Mouse (Mus musculus) ovary, postnatal 10 days (tissue): ENCODE results near the gene Col4a6.

ENCODE experiments used
- DNase-seq: peaks from one replicate; pipeline ENCODE4 v3.0.0; 2022; ENCODE audit warnings: low spot score

The Col4a6 gene

DNA sequence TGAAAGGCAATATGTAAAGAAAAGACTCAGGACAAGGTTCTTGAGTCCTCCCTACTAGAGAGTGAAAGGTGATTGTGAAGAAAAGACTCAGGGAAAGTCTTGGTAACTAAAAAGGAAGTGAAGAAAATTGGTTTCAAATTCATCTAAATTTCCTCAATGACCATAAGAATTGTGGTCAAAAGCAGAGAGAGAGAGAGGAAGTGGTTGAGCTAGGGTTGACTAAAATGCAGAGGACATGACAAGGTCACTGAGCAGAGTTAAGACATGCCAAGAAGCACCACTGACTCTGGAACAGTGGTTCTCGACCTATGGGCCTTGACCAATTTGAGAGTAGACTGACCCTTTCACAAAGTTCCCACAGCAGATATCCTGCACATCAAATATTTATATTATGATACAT lies 224.2 kb downstream of the Col4a6 start:
- no peak for DNase-seq

- DNase-seq, result no peak
Measured at GRCm38 (mm10) chrX:141236564-141237333, 237.1 kb downstream of the Col4a6 start.

- DNase-seq, result no peak
Measured at GRCm38 (mm10) chrX:141228169-141228568, 245.7 kb downstream of the Col4a6 start.

GRCm38 (mm10) chrX:141212802-141213201 lies 261.1 kb downstream of the Col4a6 start:
- no peak for DNase-seq

- DNase-seq, result no peak
Measured at GRCm38 (mm10) chrX:141198993-141199392, 274.9 kb downstream of the Col4a6 start.

- no peak for DNase-seq
Measured at GRCm38 (mm10) chrX:141195036-141195435, 278.8 kb downstream of the Col4a6 start.

DNA sequence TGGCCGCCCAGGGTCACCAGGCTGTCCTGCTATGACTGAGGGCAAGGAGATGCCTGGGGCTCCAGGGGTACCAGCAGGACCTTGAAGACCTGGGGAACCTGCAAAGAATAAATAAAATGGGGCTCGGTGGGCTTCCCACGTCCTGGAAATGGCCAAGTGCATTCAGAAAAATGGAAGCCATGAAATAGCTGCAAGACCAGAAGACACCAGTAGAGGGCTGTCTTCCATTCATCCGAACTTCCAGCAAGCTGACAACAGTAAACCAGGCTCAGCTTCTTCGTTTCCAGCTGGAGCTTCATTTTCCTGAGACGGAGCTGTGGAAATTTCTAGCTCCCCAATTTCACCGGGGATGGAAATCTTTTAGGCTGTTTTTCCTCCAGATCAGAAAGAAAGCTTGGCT lies 298.5 kb downstream of the Col4a6 start:
- no peak for DNase-seq

- no peak for DNase-seq
Measured at GRCm38 (mm10) chrX:141165067-141165466, 308.8 kb downstream of the Col4a6 start.

DNA sequence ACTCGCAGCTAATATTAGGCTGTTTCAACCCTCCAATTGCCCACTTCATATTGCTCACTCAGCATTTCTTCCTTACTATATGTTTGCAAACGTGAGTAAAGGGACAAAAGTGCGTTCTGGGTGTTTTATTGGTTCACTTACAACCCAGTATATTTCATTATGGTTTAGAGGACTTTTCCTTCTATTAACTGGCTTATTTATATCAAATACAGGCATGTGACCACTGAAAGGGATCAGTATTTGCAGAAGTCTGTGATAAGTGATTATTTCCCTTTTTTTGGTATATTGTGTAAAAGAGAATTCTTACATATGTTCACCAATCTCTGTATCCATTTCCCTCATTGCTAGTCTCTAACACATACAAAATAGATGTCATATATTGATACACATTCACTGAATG lies 313.5 kb downstream of the Col4a6 start:
- no peak for DNase-seq

DNA sequence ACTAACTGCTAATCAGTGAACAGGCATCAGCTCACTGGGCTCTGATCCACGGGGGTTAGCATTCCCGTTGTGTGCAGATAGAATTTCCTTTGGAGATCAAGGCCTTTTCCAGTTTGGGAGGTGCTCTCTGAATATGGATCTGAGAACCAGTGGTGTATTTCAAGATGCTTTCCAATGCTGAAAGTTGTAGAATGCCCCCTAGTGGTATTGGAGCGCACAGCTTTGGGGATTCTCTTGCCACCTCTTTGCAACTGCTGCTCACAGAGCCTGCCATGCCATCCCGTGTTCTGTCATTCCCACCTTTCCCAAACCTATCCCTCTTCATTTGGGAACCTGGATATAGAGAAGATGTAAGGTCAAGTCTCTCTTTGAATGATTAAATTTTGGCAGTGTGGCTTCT lies 315.7 kb downstream of the Col4a6 start:
- DNase-seq, result no peak

DNA sequence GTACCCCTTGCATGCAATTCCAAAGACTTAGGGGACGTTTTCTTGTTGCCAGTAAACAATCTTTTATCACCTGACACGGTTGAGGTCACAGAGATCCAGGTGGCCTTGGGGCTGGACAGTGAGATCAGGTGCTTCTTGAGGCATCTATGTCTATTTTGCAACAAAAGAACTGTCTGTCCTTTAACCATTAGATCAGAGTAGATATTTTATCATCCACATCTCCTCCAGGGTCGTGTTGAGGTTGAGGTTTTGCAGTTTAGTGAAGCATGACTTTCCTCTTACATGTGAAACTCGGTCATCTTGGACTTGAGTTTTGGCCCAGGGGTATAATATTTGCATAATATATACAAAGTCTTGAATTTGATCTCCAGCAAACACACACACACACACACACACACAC lies 316.2 kb downstream of the Col4a6 start:
- no peak for DNase-seq

- no peak for DNase-seq
Measured at GRCm38 (mm10) chrX:141156696-141157095, 317.2 kb downstream of the Col4a6 start.

DNA sequence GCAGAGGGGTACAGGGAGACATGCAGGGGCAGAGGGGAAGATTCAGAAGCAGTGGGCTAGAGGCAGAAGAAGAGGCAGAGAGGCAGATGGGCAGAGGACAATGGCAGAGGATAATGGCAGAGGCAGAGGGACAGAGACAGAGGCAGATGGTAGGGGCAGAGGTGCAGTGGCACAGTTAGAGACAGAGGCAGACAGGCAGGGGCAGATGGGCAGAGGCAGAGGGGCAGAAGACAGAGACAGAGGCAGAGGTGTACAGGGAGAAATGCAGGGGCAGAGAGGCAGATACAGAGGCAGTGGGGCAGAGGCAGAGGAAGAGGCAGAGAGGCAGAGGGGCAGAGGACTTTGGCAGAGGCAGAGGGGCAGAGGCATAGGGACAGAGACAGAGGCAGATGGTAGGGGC lies 322.7 kb downstream of the Col4a6 start:
- DNase-seq, result no peak

GRCm38 (mm10) chrX:141150290-141150689 lies 323.6 kb downstream of the Col4a6 start:
- DNase-seq, result no peak

GRCm38 (mm10) chrX:141149705-141150104 lies 324.2 kb downstream of the Col4a6 start:
- no peak for DNase-seq
